Mouse (Mus musculus) heart, postnatal 0 days (tissue): ENCODE results near the gene Ulbp1. TPM values are rescaled to one million over a fixed set of nuclear protein-coding genes. Genes with fewer than 3 reads are reported as not detected.
"Not testable (repeated sequence)": the region's sequence is repeated elsewhere in the genome, so short reads cannot be mapped to it uniquely, and the experiment has no call there.

Source experiments
- ATAC-seq: fragments of 200-750 bp; cut with Nextera tagmentation; 2 replicates; pipeline ENCODE4 v1.8.0; 2017; ENCODE audit warnings: low read depth, moderate number of reproducible peaks, moderate library complexity; ENCODE audit not compliant: insufficient read depth
- DNase-seq: peaks from one replicate; pipeline ENCODE4 v3.0.0-alpha.2; 2016; ENCODE audit warnings: low spot score
- H3K27ac ChIP-seq: fragments of 300-500 bp; sonication (generic); 2 replicates; pipeline ENCODE4 v1.5.1; 2014; ENCODE audit warnings: low read depth, mild to moderate bottlenecking
- H3K27me3 ChIP-seq: fragments of 300-500 bp; sonication (generic); 2 replicates; pipeline ENCODE4 v1.6.1; 2014; ENCODE audit warnings: low read length, mixed read lengths; ENCODE audit not compliant: control insufficient read depth, insufficient read depth
- H3K36me3 ChIP-seq: fragments of 300-500 bp; sonication (generic); replicated peaks from 2 replicates; pipeline ENCODE4 v1.6.1; 2014; ENCODE audit warnings: low read length, mixed read lengths; ENCODE audit not compliant: control insufficient read depth, insufficient read depth
- H3K4me1 ChIP-seq: fragments of 300-500 bp; sonication (generic); 2 replicates; pipeline ENCODE4 v1.6.1; 2014; ENCODE audit warnings: antibody characterized with exemption; ENCODE audit not compliant: control insufficient read depth, insufficient read depth
- H3K4me2 ChIP-seq: fragments of 300-500 bp; sonication (generic); 2 replicates; pipeline ENCODE4 v1.6.1; 2014; ENCODE audit warnings: low read depth, mild to moderate bottlenecking, low read length, moderate library complexity
- H3K4me3 ChIP-seq: fragments of 300-500 bp; sonication (generic); 2 replicates; pipeline ENCODE4 v1.5.1; 2014; ENCODE audit warnings: low read depth, low read length
- H3K9ac ChIP-seq: fragments of 300-500 bp; sonication (generic); replicated peaks from 2 replicates; pipeline ENCODE4 v1.6.1; 2014; ENCODE audit warnings: low read depth, low read length, mixed read lengths
- H3K9me3 ChIP-seq: fragments of 300-500 bp; sonication (generic); replicated peaks from 2 replicates; pipeline ENCODE4 v1.6.1; 2016; ENCODE audit warnings: low read length; ENCODE audit not compliant: control insufficient read depth
- CTCF ChIP-seq: IDR thresholded peaks from 2 replicates; pipeline ENCODE4 v1.5.1; 2016; ENCODE audit warnings: antibody characterized with exemption, control low read depth, low read depth
- EP300 ChIP-seq: IDR thresholded peaks from 2 replicates; pipeline ENCODE4 v1.6.1; 2016; ENCODE audit warnings: antibody characterized with exemption, low read depth
- WGBS: fragments of 180-500 bp; shearing (Covaris S2); extraction: QIAGEN DNeasy Blood & Tissue Kit; methylation state at CpG from one replicate; pipeline ENCODE4 v1.1.7; 2014; 5-methylcytosine and 5-hydroxymethylcytosine counted together
- polyA plus RNA-seq: library from polyadenylated mRNA; unstranded; fragments of >200 nt; fragmentation: Nextera tagmentation; extraction: Ambion mirVana; gene quantifications from 2 replicates; pipeline ENCODE4 v1.2.1, GENCODE M21; 2015
- total RNA-seq: library from RNA; depleted of rRNA; stranded (reverse); fragments of >200 nt; gene quantifications from 2 replicates; pipeline ENCODE4 v1.2.3, GENCODE M21; 2014; ENCODE audit warnings: low replicate concordance

The Ulbp1 gene
- total and polyA plus RNA-seq, 2 experiments from 2014 or later = 4.1 to 4.5 TPM

DNA sequence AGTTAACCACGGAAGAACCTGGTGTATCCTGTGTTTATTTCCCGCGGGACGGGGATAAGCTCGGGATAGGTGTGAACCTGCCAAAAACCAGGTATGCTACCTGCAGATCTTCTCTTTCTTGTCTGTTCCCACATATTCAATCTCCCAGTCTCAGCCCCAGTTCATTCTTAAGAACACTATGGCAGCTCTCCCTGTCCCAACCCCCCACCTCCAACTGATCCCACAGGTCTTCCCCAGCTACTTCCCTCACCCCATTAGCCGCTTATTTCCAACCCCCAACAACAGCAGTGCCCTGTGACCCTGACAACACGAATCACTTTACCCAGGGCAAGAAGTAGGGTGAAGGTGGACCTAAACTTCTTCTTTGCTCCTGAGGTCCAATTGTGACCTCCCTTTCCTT is 3.0 kb downstream of the Ulbp1 start:
- WGBS = 5% methylated on average over 7 of the region's 7 CpGs
- no peaks in the 10 kb centered on the region; the same call in 1 of the 2 replicates for H3K4me1 ChIP-seq
- H3K4me3 ChIP-seq = peak overlapping the region; percentile 37
- H3K27me3 ChIP-seq = no peaks in the 10 kb centered on the region
- H3K27ac ChIP-seq = no peak overlapping the region
- no peaks in the 10 kb centered on the region; the same call in 1 of the 2 replicates for H3K36me3 ChIP-seq
- peak overlapping the region; percentile 60 for H3K4me2 ChIP-seq
- ATAC-seq (no peak), DNase-seq (no peak)
- TF ChIP-seq EP300 = no peak
- no peak for TF ChIP-seq CTCF
- H3K9ac ChIP-seq = no peak overlapping the region
- H3K9me3 ChIP-seq = no peaks in the 10 kb centered on the region

DNA sequence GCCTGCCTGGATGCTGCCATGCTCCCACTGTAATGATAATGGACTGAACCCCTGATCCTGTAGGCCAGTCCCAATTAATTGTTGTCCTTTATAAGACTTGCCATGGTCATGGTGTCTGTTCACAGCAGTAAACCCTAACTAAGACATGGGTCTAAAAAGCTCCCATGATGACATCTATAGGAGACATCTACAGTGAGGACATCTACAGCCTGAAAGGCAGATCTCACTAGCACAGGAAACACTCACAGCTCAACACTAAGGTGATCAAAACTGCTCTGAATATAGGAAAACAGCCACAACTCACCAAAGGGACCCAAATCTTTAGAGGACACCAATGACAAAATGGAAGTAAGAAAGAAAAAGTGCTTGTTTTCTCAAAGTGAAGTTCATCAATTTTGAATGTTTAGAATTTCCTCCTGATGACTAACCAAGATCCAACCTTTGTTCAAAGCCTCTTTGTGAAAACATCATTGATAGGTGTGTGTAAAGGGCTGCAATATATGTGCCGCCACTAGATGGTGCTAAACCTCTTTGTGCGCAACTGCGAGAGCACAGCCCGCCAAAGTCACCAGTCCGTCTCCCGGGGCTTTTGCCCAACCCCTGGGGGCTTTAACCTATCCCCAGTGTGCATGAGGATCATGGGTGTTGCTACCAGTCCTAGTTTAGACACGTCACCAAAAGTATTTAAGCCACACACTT is 3.6 kb downstream of the Ulbp1 start:
- not testable (repeated sequence) for H3K4me1 ChIP-seq, H3K9ac ChIP-seq, H3K27me3 ChIP-seq, ATAC-seq, H3K27ac ChIP-seq, H3K36me3 ChIP-seq, DNase-seq, H3K9me3 ChIP-seq
- peak overlapping the region; percentile 60 for H3K4me2 ChIP-seq
- 0% methylated on average over 7 of the region's 7 CpGs for WGBS
- peak overlapping the region; percentile 37 for H3K4me3 ChIP-seq
- peak; percentile 65 for TF ChIP-seq CTCF

DNA sequence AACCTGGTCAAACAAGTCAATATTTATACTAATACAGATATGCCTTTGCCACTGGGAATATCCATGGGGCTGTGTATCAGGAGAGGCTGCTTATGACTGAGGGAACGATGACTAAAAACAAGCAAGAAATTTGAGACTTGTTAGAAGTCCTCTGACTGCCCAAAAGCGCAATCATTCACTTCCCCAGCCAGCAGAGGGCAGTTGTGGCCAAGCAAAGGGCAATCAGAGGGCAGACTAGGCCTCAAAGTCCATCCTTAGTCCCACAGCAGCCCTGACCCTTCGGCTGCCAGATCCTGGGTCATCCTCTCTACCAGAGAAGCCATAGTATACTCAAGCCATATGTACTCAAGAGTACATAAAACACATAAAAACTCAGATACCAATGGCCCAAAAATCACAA is 11.4 kb downstream of the Ulbp1 start:
- H3K27me3 ChIP-seq = no peaks in the 10 kb centered on the region
- no peak overlapping the region for H3K9ac ChIP-seq
- H3K9me3 ChIP-seq = no peaks in the 10 kb centered on the region
- H3K4me2 ChIP-seq = no peak overlapping the region
- H3K4me3 ChIP-seq = no peak overlapping the region
- 0 out of 2 replicates have a peak, but pooled peaks cover 3% of the 10 kb centered on the region for H3K36me3 ChIP-seq
- ATAC-seq (no peak), DNase-seq (no peak)
- TF ChIP-seq EP300 = no peak
- TF ChIP-seq CTCF = 0 out of 2 replicates have a peak, but pooled peaks have one; percentile 12
- H3K27ac ChIP-seq = no peak overlapping the region
- WGBS = 56% methylated on average over 3 of the region's 3 CpGs
- H3K4me1 ChIP-seq = no peaks in the 10 kb centered on the region

DNA sequence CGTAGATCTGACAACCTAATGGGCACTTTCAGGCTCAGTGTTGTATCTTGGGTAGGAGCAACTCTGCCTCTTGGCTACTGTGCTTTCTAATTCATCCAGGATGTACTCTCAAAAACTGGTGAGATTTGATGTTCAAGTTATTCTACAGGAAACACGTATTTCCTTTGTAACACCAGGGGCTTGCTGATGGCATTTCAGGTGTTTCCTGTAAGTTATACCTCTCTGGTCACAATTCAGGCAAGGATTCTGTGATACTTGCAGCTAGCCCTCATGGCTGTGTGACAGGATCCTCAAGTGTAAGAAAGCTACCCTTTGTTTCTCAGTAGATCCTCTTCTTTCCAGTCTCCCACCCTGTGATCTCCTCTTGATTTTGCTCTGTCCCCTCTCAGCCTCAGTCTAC is 34.5 kb downstream of the Ulbp1 start:
- no peaks in the 10 kb centered on the region for H3K4me1 ChIP-seq
- no peak overlapping the region for H3K27ac ChIP-seq
- H3K4me2 ChIP-seq = no peak overlapping the region
- no peaks in the 10 kb centered on the region for H3K27me3 ChIP-seq
- H3K4me3 ChIP-seq = no peak overlapping the region
- DNase-seq (no peak), ATAC-seq (no peak)
- no peak overlapping the region for H3K9ac ChIP-seq
- no peaks in the 10 kb centered on the region for H3K36me3 ChIP-seq
- no peaks in the 10 kb centered on the region for H3K9me3 ChIP-seq
- WGBS = 58% methylated on average over 2 of the region's 2 CpGs
- TF ChIP-seq EP300 = no peak
- TF ChIP-seq CTCF = no peak

DNA sequence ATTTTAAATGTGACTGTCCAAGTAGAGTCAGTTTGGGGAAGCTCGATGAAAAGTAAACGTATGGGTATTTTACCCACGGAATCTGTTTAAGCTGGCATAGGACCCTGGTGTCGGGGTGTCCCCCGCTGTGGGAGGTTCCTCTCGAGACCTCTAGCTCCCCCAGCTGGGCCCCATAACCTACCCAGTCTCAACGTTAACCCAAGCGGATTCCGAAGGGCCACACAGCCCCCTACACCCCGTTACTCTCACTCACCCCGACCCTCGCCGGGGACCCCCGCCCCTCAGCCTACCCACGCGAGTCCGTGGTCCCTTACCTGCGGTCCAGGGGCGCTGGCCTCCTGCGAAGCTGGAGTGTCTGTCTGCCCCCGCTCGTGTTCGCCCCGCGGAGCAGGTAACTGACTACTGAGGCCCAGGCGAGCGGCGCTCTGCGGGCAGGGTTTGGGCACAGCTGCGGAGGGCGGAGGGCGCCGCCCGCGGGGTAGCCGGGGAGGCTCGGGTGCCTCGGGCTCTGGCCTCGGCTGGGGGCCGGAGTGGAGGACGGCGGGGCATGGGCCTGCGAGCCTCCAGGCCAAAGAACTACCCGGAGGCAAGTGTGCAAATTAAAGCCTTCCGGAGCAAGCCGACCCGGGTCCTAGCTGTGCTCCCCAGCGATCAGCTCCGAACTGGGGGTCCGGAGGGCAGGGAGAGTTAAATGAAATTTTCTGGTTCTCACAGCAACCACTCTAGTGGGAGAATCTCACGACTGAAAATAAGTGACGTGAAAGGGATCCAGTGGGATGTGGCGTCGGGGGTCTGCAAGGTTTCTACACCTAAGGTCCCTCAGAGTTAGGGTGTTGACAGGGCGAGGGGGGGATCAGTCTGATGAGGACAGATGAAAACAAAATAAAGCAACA is 80.0 kb downstream of the Ulbp1 start:
- Histone ChIP-seq H3K4me3 (peak overlapping the region; percentile 57), H3K9me3 (no peaks in the 10 kb centered on the region), H3K9ac (peak overlapping the region; percentile 20; the same call in 1 of the 2 replicates), H3K36me3 (no peaks in the 10 kb centered on the region), H3K4me1 (0 out of 2 replicates have a peak, but pooled peaks cover 5% of the 10 kb centered on the region), H3K27me3 (peaks cover 28% of the 10 kb centered on the region), H3K4me2 (peak overlapping the region; percentile 84), H3K27ac (no peak overlapping the region)
- DNase-seq (no peak), ATAC-seq (0 out of 2 replicates have a peak, but pooled peaks have one; percentile 33)
- TF ChIP-seq EP300 = no peak
- TF ChIP-seq CTCF = no peak
- 8% methylated on average over 55 of the region's 55 CpGs for WGBS
